Mouse (Mus musculus): Measurements from ENCODE around the gene Sgf29. TPM values are rescaled to one million over a fixed set of nuclear protein-coding genes. Genes with fewer than 3 reads are reported as not detected.

Gene Sgf29
- polyA plus RNA-seq, 1 experiment from 2014 or later = 22.7 TPM

- WGBS (ENCODE audit: insufficient replicate concordance) = 74% methylated on average over 8 of the region's 8 CpGs
- Histone ChIP-seq H3K9me3 (ENCODE audit: low read length) (no peaks in the 10 kb centered on the region), H3K27ac (ENCODE audit: low read depth) (no peak overlapping the region), H3K4me3 (ENCODE audit: low read depth, low read length) (no peak overlapping the region), H3K27me3 (ENCODE audit: insufficient read depth, low read length) (no peaks in the 10 kb centered on the region), H3K4me2 (ENCODE audit: low read depth, low read length) (no peak overlapping the region), H3K4me1 (ENCODE audit: insufficient read depth) (peaks cover 10% of the 10 kb centered on the region), H3K9ac (replicated peaks) (no peak overlapping the region), H3K36me3 (replicated peaks; ENCODE audit: insufficient read depth, low read length) (peaks cover 19% of the 10 kb centered on the region)
- ATAC-seq (peak; percentile 25; the same call in 1 of the 2 replicates), DNase-seq (no peak)
- no peak for TF ChIP-seq CTCF (IDR thresholded peaks at IDR 0.05; ENCODE audit: low read depth)
- no peak for TF ChIP-seq EP300 (IDR thresholded peaks at IDR 0.05; ENCODE audit: low read depth)
Measured at GRCm38 (mm10) chr7:126663646-126664045, 14.5 kb downstream of the Sgf29 start.

- Histone ChIP-seq H3K4me3 (ENCODE audit: low read depth, low read length) (no peak overlapping the region), H3K9ac (replicated peaks) (no peak overlapping the region), H3K27me3 (ENCODE audit: insufficient read depth, low read length) (no peaks in the 10 kb centered on the region), H3K27ac (ENCODE audit: low read depth) (no peak overlapping the region), H3K36me3 (replicated peaks; ENCODE audit: insufficient read depth, low read length) (peaks cover 19% of the 10 kb centered on the region), H3K9me3 (ENCODE audit: low read length) (no peaks in the 10 kb centered on the region), H3K4me2 (ENCODE audit: low read depth, low read length) (no peak overlapping the region), H3K4me1 (ENCODE audit: insufficient read depth) (peaks cover 11% of the 10 kb centered on the region)
- no peak for ATAC-seq
- no peak for DNase-seq
- WGBS (ENCODE audit: insufficient replicate concordance) = 83% methylated on average over 3 of the region's 3 CpGs
- TF ChIP-seq EP300 (IDR thresholded peaks at IDR 0.05; ENCODE audit: low read depth) (no peak), CTCF (IDR thresholded peaks at IDR 0.05; ENCODE audit: low read depth) (no peak)
Measured at GRCm38 (mm10) chr7:126665269-126665668, 16.2 kb downstream of the Sgf29 start.

GRCm38 (mm10) chr7:126667495-126668090 lies 18.5 kb downstream of the Sgf29 start:
- no peak for DNase-seq
- no peak overlapping the region for H3K4me2 ChIP-seq (ENCODE audit: low read depth, low read length)
- peaks cover 34% of the 10 kb centered on the region for H3K36me3 ChIP-seq (replicated peaks; ENCODE audit: insufficient read depth, low read length)
- H3K4me1 ChIP-seq (ENCODE audit: insufficient read depth) = peaks cover 16% of the 10 kb centered on the region
- no peak overlapping the region for H3K4me3 ChIP-seq (ENCODE audit: low read depth, low read length)
- no peaks in the 10 kb centered on the region for H3K9me3 ChIP-seq (ENCODE audit: low read length)
- TF ChIP-seq EP300 (IDR thresholded peaks at IDR 0.05; ENCODE audit: low read depth) (no peak), CTCF (IDR thresholded peaks at IDR 0.05; ENCODE audit: low read depth) (no peak)
- ATAC-seq = no peak
- H3K27me3 ChIP-seq (ENCODE audit: insufficient read depth, low read length) = no peaks in the 10 kb centered on the region
- no peak overlapping the region for H3K9ac ChIP-seq (replicated peaks)
- 64% methylated on average over 9 of the region's 9 CpGs for WGBS (ENCODE audit: insufficient replicate concordance)
- H3K27ac ChIP-seq (ENCODE audit: low read depth) = peak overlapping the region; percentile 58

GRCm38 (mm10) chr7:126668452-126668851 lies 19.3 kb downstream of the Sgf29 start:
- Histone ChIP-seq H3K4me2 (ENCODE audit: low read depth, low read length) (no peak overlapping the region), H3K9ac (replicated peaks) (no peak overlapping the region), H3K27ac (ENCODE audit: low read depth) (peak overlapping the region; percentile 58), H3K27me3 (ENCODE audit: insufficient read depth, low read length) (no peaks in the 10 kb centered on the region), H3K4me1 (ENCODE audit: insufficient read depth) (peaks cover 16% of the 10 kb centered on the region), H3K4me3 (ENCODE audit: low read depth, low read length) (no peak overlapping the region), H3K36me3 (replicated peaks; ENCODE audit: insufficient read depth, low read length) (peaks cover 39% of the 10 kb centered on the region), H3K9me3 (ENCODE audit: low read length) (no peaks in the 10 kb centered on the region)
- 50% methylated on average over 5 of the region's 5 CpGs for WGBS (ENCODE audit: insufficient replicate concordance)
- DNase-seq (no peak), ATAC-seq (no peak)
- TF ChIP-seq CTCF (IDR thresholded peaks at IDR 0.05; ENCODE audit: low read depth) (no peak), EP300 (IDR thresholded peaks at IDR 0.05; ENCODE audit: low read depth) (no peak)

- no peak overlapping the region for H3K9ac ChIP-seq (replicated peaks)
- no peak overlapping the region for H3K4me2 ChIP-seq (ENCODE audit: low read depth, low read length)
- H3K4me3 ChIP-seq (ENCODE audit: low read depth, low read length) = no peak overlapping the region
- H3K27ac ChIP-seq (ENCODE audit: low read depth) = peak overlapping the region; percentile 36; the same call in 1 of the 2 replicates
- DNase-seq (no peak), ATAC-seq (peak; percentile 32; the same call in 1 of the 2 replicates)
- no peaks in the 10 kb centered on the region for H3K9me3 ChIP-seq (ENCODE audit: low read length)
- 71% methylated on average over 3 of the region's 3 CpGs for WGBS (ENCODE audit: insufficient replicate concordance)
- H3K4me1 ChIP-seq (ENCODE audit: insufficient read depth) = peaks cover 21% of the 10 kb centered on the region
- no peaks in the 10 kb centered on the region for H3K27me3 ChIP-seq (ENCODE audit: insufficient read depth, low read length)
- peaks cover 36% of the 10 kb centered on the region for H3K36me3 ChIP-seq (replicated peaks; ENCODE audit: insufficient read depth, low read length)
- TF ChIP-seq EP300 (IDR thresholded peaks at IDR 0.05; ENCODE audit: low read depth) = no peak
- no peak for TF ChIP-seq CTCF (IDR thresholded peaks at IDR 0.05; ENCODE audit: low read depth)
Measured at GRCm38 (mm10) chr7:126670152-126670551, 21.0 kb downstream of the Sgf29 start.

GRCm38 (mm10) chr7:126672111-126672510 lies 23.0 kb downstream of the Sgf29 start:
- Histone ChIP-seq H3K9me3 (ENCODE audit: low read length) (no peaks in the 10 kb centered on the region), H3K36me3 (replicated peaks; ENCODE audit: insufficient read depth, low read length) (peaks cover 32% of the 10 kb centered on the region), H3K4me1 (ENCODE audit: insufficient read depth) (peaks cover 31% of the 10 kb centered on the region), H3K27ac (ENCODE audit: low read depth) (no peak overlapping the region), H3K9ac (replicated peaks) (no peak overlapping the region), H3K27me3 (ENCODE audit: insufficient read depth, low read length) (no peaks in the 10 kb centered on the region), H3K4me3 (ENCODE audit: low read depth, low read length) (no peak overlapping the region), H3K4me2 (ENCODE audit: low read depth, low read length) (no peak overlapping the region)
- 86% methylated on average over 9 of the region's 9 CpGs for WGBS (ENCODE audit: insufficient replicate concordance)
- no peak for DNase-seq
- TF ChIP-seq CTCF (IDR thresholded peaks at IDR 0.05; ENCODE audit: low read depth) (no peak), EP300 (IDR thresholded peaks at IDR 0.05; ENCODE audit: low read depth) (no peak)
- no peak for ATAC-seq

Data from liver, postnatal 0 days (tissue).